In genomic region chr12:10275226-10275625, GRCm38 (mm10) we compare ENCODE assay signal across 23 mouse cellular contexts.
"Had no signal": no experiment of that assay in that cellular context is flagged by ENCODE, and none has a peak within 500 bp of the region (broad histone marks: within the 10 kb centered on the region; RNA-seq: fewer than 3 reads in every experiment).

No protein-coding gene starts in this region.

- H3K4me2 ChIP-seq: limb, embryonic 12.5 days; limb, embryonic 15.5 days; liver, embryonic 11.5 days; lung, embryonic 14.5 days; midbrain, embryonic 12.5 days; midbrain, embryonic 15.5 days; neural tube, embryonic 13.5 days; stomach, embryonic 15.5 days had no signal

- H3K27ac ChIP-seq: left cerebral cortex, adult 2 months; limb, embryonic 12.5 days; limb, embryonic 15.5 days; liver, embryonic 14.5 days; macrophage; midbrain, embryonic 12.5 days; midbrain, embryonic 15.5 days; neural tube, embryonic 13.5 days; stomach, embryonic 15.5 days had no signal

- DNase-seq: kidney, adult 11 months; kidney, postnatal 10 days; layer of hippocampus, postnatal 36 days; left cerebral cortex, postnatal 4 days; liver, postnatal 0 days; retina, postnatal 1 day; right cerebral cortex, postnatal 25 days; spleen, adult 18-20 months; thymus, adult 18-20 months; thymus, postnatal 36 days had no signal

- ATAC-seq: hindbrain, embryonic 16.5 days; liver, postnatal 0 days; lung, postnatal 0 days; midbrain, embryonic 15.5 days had no signal

- H3K4me3 ChIP-seq: left cerebral cortex, adult 2 months; limb, embryonic 12.5 days; limb, embryonic 15.5 days; midbrain, embryonic 12.5 days; midbrain, embryonic 15.5 days; neural tube, embryonic 13.5 days; stomach, embryonic 15.5 days had no signal

- H3K9me3 ChIP-seq: limb, embryonic 12.5 days; limb, embryonic 15.5 days; midbrain, embryonic 12.5 days; midbrain, embryonic 15.5 days; neural tube, embryonic 13.5 days; stomach, embryonic 15.5 days had no signal

- H3K9ac ChIP-seq: limb, embryonic 12.5 days; limb, embryonic 15.5 days; liver, embryonic 14.5 days; liver, postnatal 0 days; lung, embryonic 14.5 days; midbrain, embryonic 12.5 days; midbrain, embryonic 15.5 days; neural tube, embryonic 13.5 days; stomach, embryonic 15.5 days had no signal

- H3K4me1 ChIP-seq: limb, embryonic 12.5 days; limb, embryonic 15.5 days; midbrain, embryonic 12.5 days; midbrain, embryonic 15.5 days; neural tube, embryonic 13.5 days; stomach, embryonic 15.5 days had no signal

- H3K36me3 ChIP-seq: limb, embryonic 12.5 days; limb, embryonic 15.5 days; midbrain, embryonic 12.5 days; midbrain, embryonic 15.5 days; neural tube, embryonic 13.5 days; stomach, embryonic 15.5 days had no signal

- H3K27me3 ChIP-seq: limb, embryonic 12.5 days; limb, embryonic 15.5 days; midbrain, embryonic 12.5 days; midbrain, embryonic 15.5 days; neural tube, embryonic 13.5 days; stomach, embryonic 15.5 days had no signal
